Mouse (Mus musculus) large intestine, adult 2 months (tissue): ENCODE data around the gene Ninl. TPM values are rescaled to one million over a fixed set of nuclear protein-coding genes. Genes with fewer than 3 reads are reported as not detected.

Experiments
- DNase-seq: peaks from one replicate; pipeline ENCODE4 v3.0.0-alpha.2; 2012; ENCODE audit warnings: low read depth, low spot score
- WGBS: fragments of 180-500 bp; shearing (Covaris S2); methylation state at CpG from one replicate; pipeline ENCODE4 v1.1.7; 2018; 5-methylcytosine and 5-hydroxymethylcytosine counted together
- polyA plus RNA-seq: library from polyadenylated mRNA; depleted of rRNA; stranded (reverse); fragments of >200 nt; gene quantifications from 2 replicates; pipeline ENCODE4 v1.2.3, GENCODE M21; 2012

Ninl gene
- polyA plus RNA-seq, 1 experiment, result 0.46 TPM

DNA sequence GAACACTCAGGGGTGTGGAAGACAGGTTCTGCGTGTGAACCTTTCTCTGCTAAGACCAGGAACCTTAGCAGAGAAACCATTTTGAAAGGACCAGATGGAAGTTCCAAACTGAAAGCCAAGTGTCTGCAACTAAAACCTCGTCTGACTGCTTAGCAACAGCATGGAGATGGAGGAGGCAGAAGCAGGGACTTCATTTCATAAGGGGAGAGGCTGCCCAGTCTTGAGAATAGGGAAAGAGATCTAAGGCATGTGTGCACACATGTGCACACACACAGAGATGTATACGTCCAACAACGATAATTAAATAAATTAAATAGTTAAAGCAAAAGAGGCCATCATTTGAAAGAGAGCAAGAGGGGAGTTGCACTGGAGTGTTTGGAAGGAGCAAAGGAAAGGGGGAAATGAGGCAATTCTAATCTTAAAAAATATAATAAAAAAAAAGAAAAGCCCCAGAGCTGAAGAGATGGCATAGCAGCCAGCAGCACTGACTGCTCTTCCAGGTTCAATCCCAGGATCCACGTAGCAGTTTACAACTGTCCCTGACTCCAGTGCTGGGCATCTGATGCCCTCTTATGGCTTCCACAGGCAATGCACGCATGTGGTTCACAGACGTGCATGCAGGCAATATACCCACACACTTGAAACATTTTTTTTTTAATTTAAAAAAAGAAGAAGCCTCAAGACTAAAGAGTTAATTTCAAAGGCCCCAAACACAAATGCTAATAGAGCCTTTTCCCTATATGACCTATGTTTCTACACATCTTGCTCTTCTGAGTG, 38.6 kb downstream of the Ninl start:
- WGBS, result 52% methylated on average over 7 of the region's 7 CpGs
- DNase-seq, result peak; percentile 31

DNA sequence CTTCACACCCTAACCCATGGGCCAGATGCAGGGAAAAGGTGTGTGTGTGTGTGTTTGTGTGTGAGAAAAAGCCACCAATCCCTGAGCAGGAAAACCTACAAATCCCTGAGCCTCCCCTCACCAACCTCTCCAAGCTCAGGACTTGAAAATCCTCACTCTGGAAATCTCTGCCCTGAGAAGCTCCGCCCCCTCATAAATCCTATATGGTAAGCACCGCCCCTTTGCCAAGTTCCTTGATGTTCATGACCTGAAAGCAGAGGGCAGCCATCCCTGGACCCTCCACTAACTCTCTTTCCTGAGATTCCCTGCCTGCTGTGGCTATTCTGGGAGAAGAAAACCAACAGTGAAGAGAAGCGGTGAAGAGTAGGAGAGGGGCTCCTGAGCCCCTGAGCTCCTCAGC, 40.2 kb downstream of the Ninl start:
- 55% methylated on average over 3 of the region's 3 CpGs for WGBS
- DNase-seq, result no peak

DNA sequence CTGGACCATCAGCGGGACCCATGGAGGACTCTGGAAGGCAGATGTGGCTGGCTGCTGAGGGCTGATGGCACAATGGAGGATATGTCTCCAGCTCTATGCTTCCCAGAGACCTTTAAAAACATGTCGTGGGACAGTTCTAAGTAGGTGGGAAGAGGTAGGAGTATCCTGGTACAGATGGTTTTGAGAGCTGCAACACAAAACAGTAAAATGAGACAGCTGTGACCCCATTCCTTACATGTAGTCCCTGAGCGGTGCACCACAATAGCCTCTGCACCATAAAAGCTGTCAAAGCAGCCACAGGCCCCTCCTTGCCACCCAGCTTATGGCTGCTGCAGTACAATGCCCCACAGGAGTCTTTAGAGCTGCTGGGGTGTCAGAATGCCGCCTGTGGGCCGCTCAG, 41.6 kb downstream of the Ninl start:
- 80% methylated on average over 5 of the region's 5 CpGs for WGBS

DNA sequence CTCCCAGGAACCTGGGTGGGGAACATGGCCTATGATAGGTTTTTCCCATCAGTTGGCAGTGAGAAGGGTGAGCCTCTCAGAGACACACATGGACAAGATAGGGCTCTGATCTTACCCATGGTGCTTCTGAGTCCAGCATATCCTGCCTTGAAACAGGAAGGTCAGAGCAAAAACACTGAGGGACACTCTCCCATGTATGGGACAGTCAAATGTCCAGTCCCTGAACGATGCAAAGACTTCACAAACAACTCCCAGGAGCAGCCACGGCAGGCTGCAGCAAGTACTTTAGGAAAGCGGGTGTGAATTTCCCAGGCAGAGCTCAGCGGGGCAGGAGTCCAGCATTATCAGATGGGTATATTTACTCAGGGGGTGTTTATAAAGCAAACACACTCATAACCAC, 43.9 kb downstream of the Ninl start:
- DNase-seq, result no peak
- 38% methylated on average over 4 of the region's 4 CpGs for WGBS

More for the DNA sequence above, 41.6 kb downstream of the Ninl start:
- no peak for DNase-seq

DNA sequence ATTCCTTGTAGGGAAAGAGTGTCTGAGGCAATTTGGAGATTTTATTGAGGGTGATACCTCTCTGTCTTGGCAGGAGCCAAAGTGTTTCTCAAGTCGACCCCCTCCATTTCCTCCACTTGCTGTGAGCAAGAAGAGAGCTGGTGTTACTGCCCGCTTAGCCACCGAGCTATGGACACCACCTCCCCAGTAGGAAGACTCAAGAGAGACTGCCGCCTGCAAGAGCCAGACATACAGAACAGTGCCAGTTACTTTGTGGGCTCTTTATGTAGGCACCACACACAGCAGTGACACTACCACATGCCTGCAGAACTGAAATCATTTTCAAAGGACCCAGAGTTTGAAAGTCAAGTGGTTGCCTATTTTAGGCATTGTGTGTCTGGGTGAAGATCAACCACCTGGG, 48.1 kb downstream of the Ninl start:
- 63% methylated on average over 4 of the region's 4 CpGs for WGBS
- DNase-seq, result no peak

DNA sequence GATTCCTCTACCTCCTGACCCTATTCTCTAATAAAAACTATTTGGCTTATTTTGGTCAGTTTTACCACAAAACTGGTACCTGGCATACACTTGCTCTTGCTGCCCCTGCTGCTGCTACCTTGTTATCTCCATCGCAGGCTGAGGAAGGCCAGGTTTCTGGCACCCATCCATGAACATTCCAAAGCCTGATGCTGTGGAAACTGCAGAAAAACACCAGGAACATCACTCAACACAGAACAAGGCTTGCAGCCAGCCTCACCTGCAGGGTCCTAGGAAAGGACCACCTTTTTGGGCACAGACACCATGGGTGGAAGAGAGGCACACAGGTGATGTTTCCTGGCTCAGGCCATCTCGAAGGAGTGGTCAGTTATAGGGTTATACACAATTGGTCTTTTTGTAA, 48.7 kb downstream of the Ninl start:
- WGBS, result 71% methylated on average over 2 of the region's 2 CpGs
- DNase-seq, result no peak

DNA sequence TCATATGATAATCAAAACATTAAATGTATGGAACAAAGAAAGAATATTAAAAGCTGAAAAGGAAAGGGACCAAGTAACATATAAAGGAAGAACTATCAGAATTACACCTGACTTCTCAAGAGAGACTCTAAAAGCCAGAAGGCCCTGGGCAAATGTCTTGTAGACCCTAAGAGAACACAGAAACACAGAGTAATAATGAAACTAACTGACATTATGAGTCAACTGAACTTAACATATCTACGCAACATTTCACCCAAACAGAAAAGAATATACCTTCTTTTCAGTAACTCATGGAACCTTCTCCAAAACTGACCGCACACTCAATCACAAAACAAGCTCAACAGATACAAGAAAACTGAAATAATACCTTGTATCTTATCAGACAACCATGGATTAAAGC, 53.8 kb downstream of the Ninl start:
- DNase-seq, result no peak
- 99% methylated on average over 2 of the region's 2 CpGs for WGBS

DNA sequence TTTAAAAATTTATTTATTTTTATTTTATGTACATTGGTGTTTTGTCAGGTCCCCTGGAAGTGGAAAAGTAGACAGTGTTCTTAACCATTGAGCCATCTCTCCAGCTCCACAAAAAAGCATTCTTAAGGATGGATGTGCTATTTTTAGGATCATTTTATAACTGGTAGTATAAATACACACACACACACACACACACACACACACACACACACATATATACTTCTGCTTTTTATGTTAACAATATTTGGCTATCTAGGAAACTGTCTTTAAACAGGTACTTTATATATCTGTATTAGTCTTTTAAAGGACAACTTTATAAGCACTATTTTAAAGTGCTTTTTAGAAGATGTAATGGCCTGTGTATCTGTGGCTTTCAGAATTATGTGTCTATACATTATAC, 57.1 kb downstream of the Ninl start:
- no peak for DNase-seq

DNA sequence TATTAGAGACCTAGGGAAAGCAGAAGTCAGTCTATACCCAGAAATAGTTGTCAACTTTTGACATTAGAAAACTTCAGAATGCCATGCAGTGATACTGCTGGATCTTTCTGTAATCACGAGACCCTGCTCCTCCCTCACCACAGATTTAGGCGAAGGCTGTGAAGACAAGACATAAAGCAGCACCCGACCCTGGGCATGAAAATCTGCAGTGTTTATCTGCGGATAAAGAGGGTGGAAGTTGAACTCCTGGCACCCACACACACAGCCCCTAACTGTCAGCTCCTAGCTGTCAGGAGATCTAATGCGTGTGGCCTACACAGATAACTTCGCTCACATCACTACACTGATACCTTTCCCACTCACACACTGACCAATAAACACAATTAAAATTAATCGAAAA, 57.7 kb downstream of the Ninl start:
- no peak for DNase-seq
- 80% methylated on average over 7 of the region's 7 CpGs for WGBS

DNA sequence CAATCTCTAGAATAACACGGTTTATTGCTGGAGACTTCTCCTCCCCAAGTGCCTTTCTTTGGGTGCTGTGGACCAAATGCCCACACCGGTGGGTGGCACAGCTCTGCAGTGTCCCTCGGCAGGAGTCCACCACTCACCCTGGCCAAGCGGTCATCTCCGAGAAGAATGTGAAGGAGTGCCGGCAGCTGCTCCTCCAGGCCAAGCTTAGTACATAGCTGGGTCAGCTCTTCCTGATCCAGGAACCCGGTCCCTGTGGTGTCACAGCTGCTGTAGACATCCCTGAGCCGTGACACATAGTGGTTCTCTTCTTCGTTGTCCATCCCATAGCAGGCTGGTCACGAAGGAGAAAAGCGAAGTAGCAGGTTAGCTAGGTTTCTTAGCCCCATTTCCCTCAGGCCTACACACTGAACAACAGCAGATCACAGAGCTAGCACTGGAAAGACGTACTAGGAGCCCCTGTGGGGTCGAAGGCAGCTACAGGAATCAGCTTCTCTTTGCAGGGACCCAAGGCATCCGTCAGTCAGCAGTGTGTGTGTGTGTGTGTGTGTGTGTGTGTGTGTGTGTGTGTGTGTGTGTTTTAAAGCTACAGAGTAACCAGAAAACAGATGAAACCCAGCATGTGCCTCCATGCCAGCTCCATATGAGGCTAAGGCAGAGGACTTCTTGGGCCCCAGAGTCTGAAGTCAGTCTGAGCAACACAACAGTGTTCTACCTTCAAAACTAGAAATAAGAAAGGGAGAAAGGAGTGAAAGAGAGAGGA, 59.1 kb downstream of the Ninl start:
- no peak for DNase-seq
- 85% methylated on average over 14 of the region's 14 CpGs for WGBS

DNA sequence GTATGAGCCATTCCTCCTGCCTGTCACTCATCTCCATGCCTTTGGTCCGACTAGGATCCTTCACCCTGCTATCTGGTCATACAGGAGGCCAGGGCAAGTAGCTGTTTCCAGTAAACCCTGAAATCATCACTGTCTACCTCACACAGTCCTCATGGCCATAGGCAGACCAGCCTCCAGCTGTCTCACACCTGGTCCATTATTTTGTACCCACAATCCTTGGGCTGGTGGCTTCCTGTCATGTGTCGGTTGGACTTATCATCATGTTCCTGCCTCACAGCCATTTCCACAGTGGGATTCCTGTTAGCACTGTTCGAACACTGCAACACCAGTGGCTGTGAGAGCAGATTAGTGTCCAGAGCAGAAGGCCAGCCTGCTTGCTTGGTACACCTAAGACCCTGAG, 60.4 kb downstream of the Ninl start:
- DNase-seq, result no peak
- 89% methylated on average over 3 of the region's 3 CpGs for WGBS

DNA sequence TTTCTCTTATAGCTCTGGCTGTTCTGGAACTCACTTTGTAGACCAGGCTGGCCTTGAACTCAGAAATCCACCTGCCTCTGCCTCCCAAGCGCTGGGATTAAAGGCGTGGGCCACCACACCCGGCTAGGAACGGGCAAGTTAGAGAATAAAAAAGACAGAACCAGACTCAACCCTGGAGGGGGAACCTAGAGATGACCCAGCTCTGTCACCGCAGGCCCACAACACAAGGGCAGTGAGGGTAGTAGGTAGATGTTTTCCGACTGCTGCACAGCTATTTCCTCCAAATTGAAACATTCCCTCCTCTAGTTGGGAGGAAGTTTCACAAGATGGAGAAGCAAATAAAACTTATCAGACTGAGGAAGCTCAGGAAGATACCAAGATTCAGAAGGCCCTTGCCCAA, 61.5 kb downstream of the Ninl start:
- WGBS, result 85% methylated on average over 6 of the region's 6 CpGs

DNA sequence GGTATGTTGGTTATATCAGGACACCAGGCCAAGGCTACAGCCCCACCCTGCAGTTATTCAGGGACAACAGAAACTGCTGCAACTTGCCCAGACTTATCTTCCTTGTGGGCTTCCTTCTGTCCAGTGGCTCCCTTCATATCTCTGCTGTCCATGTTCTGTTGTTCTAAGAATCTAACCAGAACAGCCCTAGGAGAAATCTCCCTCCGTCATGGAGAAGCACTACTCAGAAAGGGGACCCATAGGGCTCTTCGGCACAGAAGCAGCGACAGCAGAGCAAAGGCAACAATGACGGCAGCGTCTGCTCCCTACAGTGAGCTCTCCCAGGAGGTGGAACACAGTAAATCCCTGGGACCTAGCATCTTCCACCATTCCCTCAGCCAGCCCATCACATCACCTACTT, 62.3 kb downstream of the Ninl start:
- DNase-seq, result no peak
- 97% methylated on average over 5 of the region's 5 CpGs for WGBS

More for the DNA sequence above, 61.5 kb downstream of the Ninl start:
- no peak for DNase-seq

DNA sequence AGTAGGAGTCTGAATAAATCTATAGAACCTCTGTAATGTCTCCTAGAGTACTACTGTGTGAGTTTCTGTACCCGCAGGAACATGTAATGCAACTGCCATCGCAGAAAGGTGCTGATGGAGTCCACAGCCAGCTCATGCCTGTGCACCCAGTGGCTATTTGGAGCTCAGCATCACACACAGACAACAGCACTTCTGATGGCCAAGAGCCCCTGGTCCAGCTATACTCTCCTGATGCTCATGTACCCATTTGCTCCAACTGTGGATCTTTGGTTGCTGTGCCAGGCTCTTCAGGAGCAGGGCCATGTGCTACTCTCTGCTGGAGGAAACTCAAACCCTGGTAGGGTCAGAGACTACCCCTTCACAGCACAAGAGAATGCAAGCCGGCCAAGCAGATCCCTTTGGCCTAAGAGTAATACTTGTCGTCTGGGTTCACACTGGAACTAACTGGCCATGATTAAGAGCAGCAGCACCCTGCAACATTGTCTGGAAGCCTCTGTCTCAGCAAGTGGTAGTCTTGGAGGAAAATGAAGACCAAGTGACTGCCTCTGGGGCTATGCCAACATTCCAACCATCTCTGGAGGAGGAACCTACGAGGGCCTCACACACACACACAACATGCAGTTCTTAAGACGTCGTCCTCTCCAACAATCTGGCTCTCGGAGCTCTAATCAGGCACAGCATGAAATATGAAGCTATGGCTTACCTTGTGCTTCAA, 65.6 kb downstream of the Ninl start:
- no peak for DNase-seq
- WGBS, result 88% methylated on average over 8 of the region's 8 CpGs

DNA sequence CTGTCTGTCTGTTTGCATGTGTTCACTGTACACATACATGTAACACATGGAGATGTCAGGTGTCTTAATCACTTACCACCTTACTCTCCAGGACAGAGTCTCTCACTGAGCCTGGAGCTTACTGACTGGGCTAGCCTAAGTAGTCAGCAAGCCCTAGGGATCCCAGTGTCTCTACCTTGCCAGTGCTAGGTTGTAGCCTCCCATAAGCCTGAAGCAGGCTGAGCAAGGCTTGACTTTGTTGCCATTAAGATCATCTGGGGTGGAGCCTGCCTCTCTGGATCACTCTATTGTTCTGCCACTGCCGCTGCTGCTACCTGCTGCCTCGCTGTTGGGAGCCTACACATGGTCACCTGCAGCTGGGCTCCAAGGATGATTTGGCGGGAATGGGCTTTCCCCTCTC, 66.5 kb downstream of the Ninl start:
- no peak for DNase-seq
- WGBS, result 90% methylated on average over 3 of the region's 3 CpGs

DNA sequence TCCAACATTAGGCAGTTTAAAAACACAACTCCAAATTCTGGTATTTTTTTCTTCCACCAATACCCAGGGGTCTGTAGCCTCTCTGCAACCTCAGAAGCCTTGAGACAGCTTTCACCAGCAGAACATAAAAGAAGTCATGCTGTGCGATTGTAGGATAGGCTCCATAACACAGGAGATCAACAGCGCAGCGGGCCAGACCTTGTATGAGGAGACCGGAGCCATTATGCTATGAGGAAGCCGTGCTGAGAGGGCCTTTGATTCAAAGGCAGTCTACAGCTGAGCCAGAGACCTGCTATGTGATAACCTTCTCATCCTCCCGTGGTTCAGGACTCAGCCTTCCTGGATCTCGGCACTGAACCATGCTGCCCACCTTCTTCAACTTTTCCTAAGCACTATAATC, 67.3 kb downstream of the Ninl start:
- no peak for DNase-seq
- WGBS, result 86% methylated on average over 7 of the region's 7 CpGs

DNA sequence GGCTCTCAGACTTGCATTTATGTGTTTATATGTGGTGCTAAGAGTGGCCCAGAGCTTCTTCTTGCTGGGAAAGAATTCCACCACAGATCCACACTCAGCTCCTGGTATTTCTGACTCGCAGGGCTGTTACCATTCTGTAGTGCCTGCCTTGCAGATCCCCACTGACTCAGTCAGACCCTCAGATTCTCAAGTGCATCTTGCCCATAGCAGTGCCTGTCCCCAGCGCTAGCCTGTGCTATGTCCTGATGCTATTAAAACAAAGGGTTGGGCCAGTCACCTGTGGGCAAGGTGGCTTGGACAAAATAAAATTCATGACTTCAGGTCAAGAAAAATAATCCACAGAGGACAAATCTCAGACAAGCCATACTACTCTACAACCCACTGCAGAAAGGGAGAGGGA, 70.0 kb downstream of the Ninl start:
- 89% methylated on average over 2 of the region's 2 CpGs for WGBS

DNA sequence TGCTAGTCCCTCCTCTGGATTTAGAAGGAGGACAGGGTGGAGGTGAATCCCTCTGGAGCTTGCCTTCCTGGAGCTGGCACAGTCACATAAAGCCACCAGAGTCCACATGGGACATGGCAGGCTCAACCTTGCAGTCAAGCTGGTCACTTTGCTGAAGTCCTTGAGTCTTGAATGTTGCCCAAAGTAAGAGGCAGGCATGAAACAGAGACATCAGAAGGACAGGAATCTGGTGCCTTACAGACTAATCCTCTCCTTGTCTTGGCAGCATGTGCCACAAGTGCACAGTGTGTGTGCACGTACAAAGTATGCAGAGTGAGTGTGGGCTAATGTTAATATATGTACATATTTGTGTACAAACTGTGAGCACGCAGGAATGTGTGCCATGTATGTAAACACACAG, 71.7 kb downstream of the Ninl start:
- WGBS, result 70% methylated on average over 2 of the region's 2 CpGs
- DNase-seq, result no peak

More for the DNA sequence above, 70.0 kb downstream of the Ninl start:
- DNase-seq, result no peak

DNA sequence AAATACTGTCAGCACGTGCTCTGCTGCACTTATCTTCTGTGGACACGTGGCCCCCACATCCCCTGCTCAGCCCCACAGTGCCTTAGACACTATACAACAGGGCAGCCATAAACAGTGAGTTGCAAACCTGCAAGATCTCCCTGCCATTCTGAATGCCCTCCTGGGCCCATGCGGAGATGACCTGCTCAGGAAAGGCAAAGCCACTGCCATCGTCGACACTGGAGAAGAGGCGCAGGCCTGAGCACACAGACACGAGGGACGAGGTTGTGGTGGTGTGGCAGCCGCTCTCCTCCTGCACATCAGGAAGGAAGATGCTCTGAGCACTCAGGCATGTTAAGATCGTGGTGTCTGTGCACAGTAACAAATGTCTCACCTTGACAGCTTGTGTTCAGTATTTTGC, 73.2 kb downstream of the Ninl start:
- 91% methylated on average over 10 of the region's 10 CpGs for WGBS
- no peak for DNase-seq

DNA sequence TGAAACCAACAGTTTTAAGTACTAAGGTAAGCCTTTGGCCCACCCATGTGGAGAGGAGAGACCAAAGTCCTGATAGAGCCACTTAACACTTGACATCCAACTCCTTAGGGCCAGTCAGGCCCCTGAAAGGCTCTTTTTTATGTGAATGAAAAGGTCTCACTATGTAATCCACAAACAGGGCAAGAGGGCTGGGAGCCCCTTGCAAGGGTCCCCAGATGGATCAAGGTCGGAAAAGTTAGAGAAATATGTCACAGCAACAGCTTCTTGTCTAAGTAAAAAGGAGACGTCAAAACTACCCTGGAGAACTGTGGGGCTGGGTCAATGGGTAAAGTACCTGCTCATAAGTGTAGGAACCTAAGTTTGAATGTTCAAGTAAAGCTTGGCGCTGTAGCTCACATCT, 74.5 kb downstream of the Ninl start:
- no peak for DNase-seq
- WGBS, result 87% methylated on average over 3 of the region's 3 CpGs

DNA sequence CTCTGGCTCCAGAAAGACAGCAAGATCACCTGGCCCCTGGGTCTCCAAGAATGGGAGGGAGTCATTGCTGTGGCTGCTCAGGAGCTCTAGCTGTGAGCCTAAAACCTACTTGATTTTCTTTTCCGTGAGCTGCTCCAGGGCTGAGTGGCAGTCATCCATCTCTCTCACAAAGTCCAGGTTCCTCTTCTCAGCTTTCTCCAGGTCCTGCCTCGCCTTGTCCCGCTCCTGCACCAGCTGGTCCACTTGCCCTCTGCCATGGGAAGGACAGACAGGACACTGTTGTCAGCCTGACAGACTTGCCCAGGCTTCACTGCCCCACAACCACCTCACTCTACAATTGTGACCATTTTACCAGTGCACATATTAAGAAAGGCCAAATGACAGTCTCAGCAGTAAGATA, 75.9 kb downstream of the Ninl start:
- WGBS, result 88% methylated on average over 3 of the region's 3 CpGs
- no peak for DNase-seq
